Mouse (Mus musculus) MEL (cell line): ENCODE measurements around the gene Ubl5. TPM values are rescaled to one million over a fixed set of nuclear protein-coding genes. Genes with fewer than 3 reads are reported as not detected.

Experiments
- DNase-seq: peaks from one replicate; pipeline ENCODE4 v3.0.0; 2011; ENCODE audit warnings: low read depth, low spot score
- H3K27ac ChIP-seq: 2 replicates; pipeline ENCODE4 v1.5.1; 2012; ENCODE audit warnings: low read depth, mild to moderate bottlenecking, control low read depth, low read length, moderate library complexity; ENCODE audit not compliant: control insufficient read depth
- H3K27me3 ChIP-seq, 2 experiments: fragments of 150-350 bp in 1 of 2; sonication (generic) in 1 of 2; 2 replicates each; pipeline ENCODE4 v1.6.1; 2012; ENCODE audit warnings: low read length in 2 of 2, mild to moderate bottlenecking in 2 of 2, improper control_type of control experiment in 1 of 2, moderate library complexity in 1 of 2; ENCODE audit not compliant: insufficient read depth in 2 of 2, control insufficient read depth in 1 of 2
- H3K36me3 ChIP-seq, 2 experiments: 2 replicates each; pipeline ENCODE4 v1.6.1; 2012 to 2014; ENCODE audit warnings: low read length in 2 of 2, improper control_type of control experiment in 1 of 2, inconsistent platforms in 1 of 2, mild to moderate bottlenecking in 1 of 2; ENCODE audit not compliant: insufficient read depth in 2 of 2, control insufficient read depth in 1 of 2
- H3K4me1 ChIP-seq, 2 experiments: fragments of 150-350 bp in 1 of 2; sonication (generic) in 1 of 2; 2 replicates each; pipeline ENCODE4 v1.6.1; 2012; ENCODE audit warnings: low read length in 2 of 2, improper control_type of control experiment in 1 of 2, mild to moderate bottlenecking in 1 of 2; ENCODE audit not compliant: insufficient read depth in 2 of 2, control insufficient read depth in 1 of 2
- H3K4me3 ChIP-seq, 2 experiments: fragments of 150-350 bp in 1 of 2; sonication (generic) in 1 of 2; 2 replicates each; pipeline ENCODE4 v1.5.1; 2012; ENCODE audit warnings: low read depth in 2 of 2, low read length in 2 of 2, mild to moderate bottlenecking in 2 of 2, moderate library complexity in 2 of 2, control low read depth in 1 of 2, improper control_type of control experiment in 1 of 2; ENCODE audit not compliant: control insufficient read depth in 1 of 2, insufficient read depth in 1 of 2
- H3K79me2 ChIP-seq: 2 replicates; pipeline ENCODE4 v1.6.1; 2012; ENCODE audit warnings: mild to moderate bottlenecking, low read length, moderate library complexity; ENCODE audit not compliant: control insufficient read depth, poor library complexity, insufficient read depth
- H3K9ac ChIP-seq: 2 replicates; pipeline ENCODE4 v1.6.1; 2012; ENCODE audit warnings: low read depth, mild to moderate bottlenecking, control low read depth, low read length, moderate library complexity; ENCODE audit not compliant: control insufficient read depth, poor library complexity, severe bottlenecking
- H3K9me3 ChIP-seq: fragments of 150-350 bp; sonication (generic); replicated peaks from 2 replicates; pipeline ENCODE4 v1.6.1; 2012; ENCODE audit warnings: mild to moderate bottlenecking, low read length, improper control_type of control experiment, moderate library complexity; ENCODE audit not compliant: insufficient read depth
- CHD1 ChIP-seq: IDR thresholded peaks from 2 replicates; pipeline ENCODE4 v1.6.1; 2012; ENCODE audit warnings: low read depth, mild to moderate bottlenecking, inconsistent platforms, low read length, improper control_type of control experiment
- CHD2 ChIP-seq: IDR thresholded peaks from 2 replicates; pipeline ENCODE4 v1.6.1; 2011; ENCODE audit warnings: low read length, improper control_type of control experiment
- CTCF ChIP-seq, 3 experiments: IDR thresholded peaks in 2 of 3; conservative IDR thresholded peaks in 1 of 3; 2 replicates each; pipeline ENCODE4 v1.5.1; 2011 to 2012; ENCODE audit warnings: low read length in 3 of 3, low read depth in 2 of 3, mild to moderate bottlenecking in 2 of 3, improper control_type of control experiment in 1 of 3, inconsistent platforms in 1 of 3, mixed read lengths in 1 of 3, moderate library complexity in 1 of 3; ENCODE audit not compliant: control insufficient read depth in 1 of 3, insufficient read depth in 1 of 3, poor library complexity in 1 of 3, severe bottlenecking in 1 of 3
- E2F4 ChIP-seq: IDR thresholded peaks from 2 replicates; pipeline ENCODE4 v1.6.1; 2011; ENCODE audit warnings: low read depth, low read length, improper control_type of control experiment, borderline replicate concordance
- EP300 ChIP-seq, 2 experiments: IDR thresholded peaks; 2 replicates each; pipeline ENCODE4 v1.6.1; 2011; ENCODE audit warnings: improper control_type of control experiment in 2 of 2, low read length in 2 of 2, low read depth in 1 of 2, mild to moderate bottlenecking in 1 of 2
- ETS1 ChIP-seq: IDR thresholded peaks from 2 replicates; pipeline ENCODE4 v1.6.1; 2012; ENCODE audit warnings: low read depth, mild to moderate bottlenecking, inconsistent platforms, low read length, improper control_type of control experiment, moderate library complexity
- KAT2A ChIP-seq: conservative IDR thresholded peaks from 2 replicates; pipeline ENCODE4 v1.6.1; 2012; ENCODE audit warnings: low read depth, low read length, improper control_type of control experiment, inconsistent platforms
- MAFK ChIP-seq: IDR thresholded peaks from 2 replicates; pipeline ENCODE4 v1.6.1; 2011; ENCODE audit warnings: low read depth, mild to moderate bottlenecking, low read length, improper control_type of control experiment, borderline replicate concordance
- MAX ChIP-seq: IDR thresholded peaks from 2 replicates; pipeline ENCODE4 v1.6.1; 2011; ENCODE audit warnings: low read length, improper control_type of control experiment
- MAZ ChIP-seq: IDR thresholded peaks from 2 replicates; pipeline ENCODE4 v1.6.1; 2012; ENCODE audit warnings: low read depth, mild to moderate bottlenecking, inconsistent platforms, low read length, improper control_type of control experiment
- MEF2A ChIP-seq: IDR thresholded peaks from 2 replicates; pipeline ENCODE4 v1.6.1; 2014; ENCODE audit warnings: low read depth, mild to moderate bottlenecking, inconsistent platforms, low read length, improper control_type of control experiment; ENCODE audit not compliant: poor library complexity, insufficient replicate concordance, severe bottlenecking; ENCODE audit errors: extremely low read depth
- MXI1 ChIP-seq: IDR thresholded peaks from 2 replicates; pipeline ENCODE4 v1.6.1; 2011; ENCODE audit warnings: mild to moderate bottlenecking, low read depth, low read length, improper control_type of control experiment
- MYC ChIP-seq: IDR thresholded peaks from 2 replicates; pipeline ENCODE4 v1.6.1; 2011; ENCODE audit warnings: low read depth, mild to moderate bottlenecking, low read length, improper control_type of control experiment, moderate library complexity
- NELFE ChIP-seq: IDR thresholded peaks from 2 replicates; pipeline ENCODE4 v1.6.1; 2011; ENCODE audit warnings: low read depth, low read length, improper control_type of control experiment
- NRF1 ChIP-seq: IDR thresholded peaks from 2 replicates; pipeline ENCODE4 v1.6.1; 2014; ENCODE audit warnings: low read depth, mild to moderate bottlenecking, inconsistent platforms, low read length, improper control_type of control experiment, moderate library complexity; ENCODE audit not compliant: poor library complexity, insufficient read depth, severe bottlenecking
- POLR2A ChIP-seq, 2 experiments: IDR thresholded peaks; 2 replicates each; pipeline ENCODE4 v1.6.1; 2011 to 2012; ENCODE audit warnings: low read length in 2 of 2, mild to moderate bottlenecking in 2 of 2, control low read depth in 1 of 2, improper control_type of control experiment in 1 of 2, low read depth in 1 of 2, moderate library complexity in 1 of 2; ENCODE audit not compliant: control insufficient read depth in 1 of 2, insufficient read depth in 1 of 2, poor library complexity in 1 of 2
- POLR2AphosphoS2 ChIP-seq: IDR thresholded peaks from 2 replicates; pipeline ENCODE4 v1.6.1; 2011; ENCODE audit warnings: low read length, improper control_type of control experiment
- RAD21 ChIP-seq: IDR thresholded peaks from 2 replicates; pipeline ENCODE4 v1.6.1; 2011; ENCODE audit warnings: mild to moderate bottlenecking, low read depth, low read length, improper control_type of control experiment
- SIN3A ChIP-seq: IDR thresholded peaks from 2 replicates; pipeline ENCODE4 v1.6.1; 2012; ENCODE audit warnings: low read length, improper control_type of control experiment, inconsistent platforms
- SMC3 ChIP-seq: IDR thresholded peaks from 2 replicates; pipeline ENCODE4 v1.6.1; 2011; ENCODE audit warnings: low read depth, low read length, improper control_type of control experiment
- TAL1 ChIP-seq: IDR thresholded peaks from 2 replicates; pipeline ENCODE4 v1.6.1; 2012; ENCODE audit warnings: mild to moderate bottlenecking, inconsistent platforms, low read length, moderate library complexity, mixed read lengths
- TBP ChIP-seq: IDR thresholded peaks from 2 replicates; pipeline ENCODE4 v1.8.0; 2011; ENCODE audit warnings: low read depth, low read length, improper control_type of control experiment
- UBTF ChIP-seq: IDR thresholded peaks from 2 replicates; pipeline ENCODE4 v1.6.1; 2012; ENCODE audit warnings: low read depth, mild to moderate bottlenecking, inconsistent platforms, low read length, improper control_type of control experiment, moderate library complexity, borderline replicate concordance; ENCODE audit not compliant: insufficient read depth
- USF1 ChIP-seq: IDR thresholded peaks from 2 replicates; pipeline ENCODE4 v1.6.1; 2014; ENCODE audit warnings: low read depth, mild to moderate bottlenecking, inconsistent platforms, low read length, improper control_type of control experiment, moderate library complexity
- ZC3H11A ChIP-seq: IDR thresholded peaks from 2 replicates; pipeline ENCODE4 v1.6.1; 2012; ENCODE audit warnings: low read depth, mild to moderate bottlenecking, inconsistent platforms, low read length, improper control_type of control experiment
- ZKSCAN1 ChIP-seq: IDR thresholded peaks from 2 replicates; pipeline ENCODE4 v1.6.1; 2012; ENCODE audit warnings: low read depth, mild to moderate bottlenecking, inconsistent platforms, low read length, improper control_type of control experiment, moderate library complexity
- ZNF384 ChIP-seq: IDR thresholded peaks from 2 replicates; pipeline ENCODE4 v1.6.1; 2012; ENCODE audit warnings: low read depth, mild to moderate bottlenecking, inconsistent platforms, low read length, improper control_type of control experiment
- polyA plus RNA-seq, 2 experiments: library from polyadenylated mRNA; stranded (reverse) in 1 of 2; unstranded in 1 of 2; fragments of >175 nt in 1 of 2; fragments of >200 nt in 1 of 2; gene quantifications; 2 replicates each; pipeline versions ENCODE4 v1.2.1 to v1.2.4; 2012; ENCODE audit warnings: low replicate concordance in 2 of 2, low read depth in 1 of 2; ENCODE audit not compliant: insufficient read length in 2 of 2, insufficient read depth in 1 of 2, missing spikeins in 1 of 2
- total RNA-seq: library from RNA; depleted of rRNA; stranded (reverse); fragments of 300-350 nt; gene quantifications from 2 replicates; pipeline ENCODE4 v1.2.3, GENCODE M21; 2012

The Ubl5 gene
- total and polyA plus RNA-seq, 3 experiments: 850 to 1,103 TPM; not detected in 1

DNA sequence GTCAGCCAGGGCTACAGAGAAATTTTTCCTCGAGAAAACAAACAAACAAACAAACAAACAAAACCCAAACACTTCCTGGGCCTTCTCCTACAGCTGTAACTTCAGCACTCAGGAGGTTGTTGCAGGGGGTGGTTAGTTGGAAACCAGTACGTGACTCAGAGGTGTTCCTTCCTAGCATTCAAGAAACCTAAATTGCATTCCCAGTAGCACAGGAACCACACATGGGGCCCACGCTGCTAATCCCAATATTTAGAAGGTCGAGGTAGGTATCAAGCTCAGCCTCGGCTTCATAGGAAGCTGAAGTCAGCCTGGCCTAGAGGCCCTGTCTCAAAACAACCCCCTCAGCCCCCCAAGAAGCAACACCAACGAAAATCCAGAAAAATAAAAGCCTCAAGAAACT, 1.2 kb upstream of the Ubl5 start:
- Histone ChIP-seq H3K9me3 (no peaks in the 10 kb centered on the region), H3K4me1 (peaks cover 3 to 16% of the 10 kb centered on the region in 2 experiments), H3K79me2 (peaks cover 62% of the 10 kb centered on the region), H3K4me3 (no peak overlapping the region), H3K27ac (no peak overlapping the region), H3K9ac (no peak overlapping the region), H3K36me3 (peaks cover 14 to 21% of the 10 kb centered on the region in 2 experiments)
- no peak for DNase-seq
- TF ChIP-seq MXI1 (no peak), KAT2A (no peak), RAD21 (no peak), NELFE (no peak), POLR2AphosphoS2 (no peak), EP300 (IDR thresholded peaks at IDR 0.05; ENCODE audit: low read depth in 1 of 2, low read length in 2 of 2) (no peak), POLR2A (IDR thresholded peaks at IDR 0.05; ENCODE audit: control insufficient read depth in 1 of 2, insufficient read depth in 1 of 2, low read depth in 1 of 2, low read length in 2 of 2, poor library complexity in 1 of 2) (no peak), TAL1 (no peak), CHD2 (no peak), ZKSCAN1 (no peak), CHD1 (no peak), CTCF (IDR thresholded peaks at IDR 0.05 in 2 of 3, conservative IDR thresholded peaks at IDR 0.05 in 1 of 3; ENCODE audit: control insufficient read depth in 1 of 3, insufficient read depth in 1 of 3, low read depth in 2 of 3, low read length in 3 of 3, poor library complexity in 1 of 3, severe bottlenecking in 1 of 3) (no peak), MAFK (no peak), SIN3A (no peak), MYC (no peak)
- TF ChIP-seq, all 39 proteins: peak for 0
- H3K27me3 ChIP-seq: no peaks in the 10 kb centered on the region

DNA sequence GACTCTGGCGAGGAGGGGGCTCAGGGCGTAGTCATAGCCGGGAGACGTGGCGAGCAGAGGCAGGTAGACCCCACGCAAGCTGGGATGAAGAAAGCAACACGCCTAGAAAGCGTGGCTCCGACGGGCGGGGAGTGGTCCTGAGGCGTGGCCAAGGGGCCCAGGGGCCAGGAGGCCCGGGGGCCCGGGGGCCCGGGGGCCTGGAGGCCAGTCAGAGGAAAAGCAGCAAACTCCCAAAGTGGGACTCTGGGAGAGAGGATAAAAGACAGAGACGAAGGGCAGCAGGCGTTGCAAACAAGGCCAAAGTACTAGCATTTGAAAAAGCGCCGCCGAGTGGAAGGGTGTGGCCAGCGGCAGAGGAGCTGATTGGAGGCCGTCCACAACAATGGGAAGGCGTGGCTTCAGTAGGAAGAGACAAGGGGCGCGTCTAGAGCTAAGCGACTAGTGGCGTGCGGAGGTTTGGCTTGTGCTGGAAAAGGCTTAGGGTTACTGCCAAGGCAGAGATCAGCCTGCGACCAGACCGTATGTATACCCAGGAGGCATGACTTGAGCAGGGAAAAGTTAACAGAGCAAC, 303 bp downstream of the Ubl5 start:
- peak; percentile 100 for DNase-seq
- Histone ChIP-seq H3K9ac (peak overlapping the region; percentile 80), H3K79me2 (peaks cover 66% of the 10 kb centered on the region), H3K27me3 (no peaks in the 10 kb centered on the region), H3K4me1 (peaks cover 3 to 16% of the 10 kb centered on the region in 2 experiments), H3K36me3 (peaks cover 10 to 24% of the 10 kb centered on the region in 2 experiments), H3K4me3 (peak overlapping the region; percentile 83 to 93), H3K9me3 (no peaks in the 10 kb centered on the region), H3K27ac (no peak overlapping the region)
- TF ChIP-seq MXI1: no peak
- no peak for TF ChIP-seq SMC3
- no peak for TF ChIP-seq ZC3H11A
- no peak for TF ChIP-seq USF1
- no peak for TF ChIP-seq NELFE
- TF ChIP-seq EP300 (IDR thresholded peaks at IDR 0.05; ENCODE audit: low read depth in 1 of 2, low read length in 2 of 2): no peak
- TF ChIP-seq MAX: no peak
- TF ChIP-seq CHD2: no peak
- TF ChIP-seq TBP: peak; percentile 78; the same call in 1 of the 2 replicates
- TF ChIP-seq E2F4: no peak
- no peak for TF ChIP-seq ETS1
- TF ChIP-seq POLR2AphosphoS2: no peak
- no peak for TF ChIP-seq NRF1
- no peak for TF ChIP-seq MAZ
- no peak for TF ChIP-seq MEF2A
- TF ChIP-seq POLR2A (IDR thresholded peaks at IDR 0.05; ENCODE audit: control insufficient read depth in 1 of 2, insufficient read depth in 1 of 2, low read depth in 1 of 2, low read length in 2 of 2, poor library complexity in 1 of 2): peak; percentile 46 to 74; a peak in 3 of 4 replicates
- 0 out of 6 replicates have a peak, but pooled peaks of 1 of the 3 experiments have one; percentile 2 for TF ChIP-seq CTCF (IDR thresholded peaks at IDR 0.05 in 2 of 3, conservative IDR thresholded peaks at IDR 0.05 in 1 of 3; ENCODE audit: control insufficient read depth in 1 of 3, insufficient read depth in 1 of 3, low read depth in 2 of 3, low read length in 3 of 3, poor library complexity in 1 of 3, severe bottlenecking in 1 of 3)
- no peak for TF ChIP-seq CHD1
- no peak for TF ChIP-seq UBTF
- no peak for TF ChIP-seq ZNF384
